Mouse (Mus musculus) neural tube, embryonic 12.5 days (tissue): ENCODE data around the gene Fcgr3. TPM values are rescaled to one million over a fixed set of nuclear protein-coding genes. Genes with fewer than 3 reads are reported as not detected.
A peak's percentile ranks its signal among the peaks of the same experiment; 100 is the strongest.
"Not testable (repeated sequence)": the region's sequence is repeated elsewhere in the genome, so short reads cannot be mapped to it uniquely, and the experiment has no call there.

Source experiments
- ATAC-seq: fragments of 200-750 bp; cut with Nextera tagmentation; 2 replicates; pipeline ENCODE4 v1.8.0; 2017; ENCODE audit warnings: low read depth, mild to moderate bottlenecking, moderate TSS enrichment, moderate library complexity; ENCODE audit not compliant: low FRiP score
- H3K27ac ChIP-seq: fragments of 300-500 bp; sonication (generic); 2 replicates; pipeline ENCODE4 v1.5.1; 2016
- H3K27me3 ChIP-seq: fragments of 300-500 bp; sonication (generic); replicated peaks from 2 replicates; pipeline ENCODE4 v1.6.1; 2016; ENCODE audit warnings: mild to moderate bottlenecking
- H3K36me3 ChIP-seq: fragments of 300-500 bp; sonication (generic); 2 replicates; pipeline ENCODE4 v1.6.1; 2016; ENCODE audit warnings: mild to moderate bottlenecking
- H3K4me1 ChIP-seq: fragments of 300-500 bp; sonication (generic); 2 replicates; pipeline ENCODE4 v1.6.1; 2016
- H3K4me2 ChIP-seq: fragments of 300-500 bp; sonication (generic); replicated peaks from 2 replicates; pipeline ENCODE4 v1.6.1; 2016; ENCODE audit warnings: mild to moderate bottlenecking
- H3K4me3 ChIP-seq: fragments of 300-500 bp; sonication (generic); 2 replicates; pipeline ENCODE4 v1.5.1; 2016
- H3K9ac ChIP-seq: fragments of 300-500 bp; sonication (generic); 2 replicates; pipeline ENCODE4 v1.6.1; 2016; ENCODE audit warnings: mild to moderate bottlenecking
- H3K9me3 ChIP-seq: fragments of 300-500 bp; sonication (generic); 2 replicates; pipeline ENCODE4 v1.6.1; 2016; ENCODE audit warnings: mild to moderate bottlenecking
- WGBS: fragments of 180-500 bp; shearing (Covaris S2); methylation state at CpG from one replicate; pipeline ENCODE4 v1.1.7; 2016; 5-methylcytosine and 5-hydroxymethylcytosine counted together
- polyA plus RNA-seq: library from polyadenylated mRNA; unstranded; fragments of >200 nt; fragmentation: Nextera tagmentation; extraction: Ambion mirVana; gene quantifications from 2 replicates; pipeline ENCODE4 v1.2.1, GENCODE M21; 2016

Fcgr3 gene
- polyA plus RNA-seq, 1 experiment from 2014 or later, result 7.4 TPM

DNA sequence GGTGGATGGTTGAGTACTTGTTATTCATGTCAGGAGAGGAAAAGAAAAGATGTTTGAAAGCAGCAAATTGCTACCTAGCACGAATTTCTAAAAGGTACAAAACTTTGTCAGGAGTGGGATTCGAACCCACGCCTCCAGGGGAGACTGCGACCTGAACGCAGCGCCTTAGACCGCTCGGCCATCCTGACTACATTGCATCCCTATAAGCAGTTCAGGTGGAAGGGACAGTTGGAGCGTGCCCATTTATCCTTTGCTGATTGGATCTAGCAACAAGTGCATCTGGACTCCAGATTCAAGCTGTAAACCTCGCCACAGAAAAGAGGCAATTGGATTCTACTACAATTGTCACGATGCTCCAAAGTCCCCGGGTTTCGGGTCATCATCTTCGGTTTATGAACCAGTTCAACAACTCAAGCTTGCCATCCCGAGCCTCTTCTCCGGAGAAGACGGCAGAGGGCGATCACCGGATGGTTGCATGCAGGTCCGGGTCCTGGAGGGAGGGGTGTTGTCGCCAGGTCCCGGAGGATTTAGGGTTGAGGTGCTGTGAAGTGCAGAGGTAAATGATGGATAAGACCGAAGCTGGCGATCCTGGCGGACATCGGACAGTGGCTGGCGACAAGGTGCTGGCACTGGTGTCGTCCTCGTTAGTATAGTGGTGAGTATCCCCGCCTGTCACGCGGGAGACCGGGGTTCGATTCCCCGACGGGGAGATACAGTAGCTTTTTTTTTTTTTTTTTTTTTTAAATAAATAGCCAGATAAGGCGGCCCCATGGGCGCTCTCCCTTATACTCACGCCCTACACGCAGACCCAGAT is 37.2 kb upstream of the Fcgr3 start:
- peak overlapping the region; percentile 69 for H3K4me3 ChIP-seq
- WGBS, result under 1% methylated on average over 40 of the region's 40 CpGs
- H3K9ac ChIP-seq, result peak overlapping the region; percentile 51
- peak overlapping the region; percentile 64 for H3K4me2 ChIP-seq
- no peaks in the 10 kb centered on the region for H3K9me3 ChIP-seq
- no peaks in the 10 kb centered on the region; the same call in 1 of the 2 replicates for H3K27me3 ChIP-seq
- no peak overlapping the region for H3K27ac ChIP-seq
- H3K36me3 ChIP-seq, result no peaks in the 10 kb centered on the region
- ATAC-seq, result peak; percentile 88
- peaks cover 6% of the 10 kb centered on the region; the same call in 1 of the 2 replicates for H3K4me1 ChIP-seq

DNA sequence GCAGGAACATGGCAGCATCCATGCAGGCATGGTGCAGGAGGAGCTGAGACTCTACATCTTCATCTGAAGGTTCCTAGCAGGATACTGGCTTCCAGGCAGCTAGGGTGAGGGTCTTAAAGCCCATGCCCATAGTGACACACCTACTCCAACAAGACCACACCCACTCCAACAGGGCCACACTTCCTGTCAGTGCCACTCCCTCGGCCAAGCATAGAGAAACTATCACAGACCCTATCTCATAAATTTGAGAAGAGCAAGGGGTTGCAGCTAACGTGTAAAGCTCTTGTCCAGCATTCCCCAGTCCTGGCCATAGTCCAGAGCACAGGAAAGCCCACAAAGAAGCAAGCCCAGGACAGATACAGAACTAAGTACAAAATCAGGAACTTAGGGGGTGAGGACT is 36.3 kb upstream of the Fcgr3 start:
- Histone ChIP-seq H3K36me3 (no peaks in the 10 kb centered on the region), H3K4me2 (peak overlapping the region; percentile 64; the same call in 1 of the 2 replicates), H3K4me3 (no peak overlapping the region), H3K27me3 (no peaks in the 10 kb centered on the region; the same call in 1 of the 2 replicates), H3K9me3 (no peaks in the 10 kb centered on the region), H3K4me1 (peaks cover 12% of the 10 kb centered on the region), H3K27ac (no peak overlapping the region), H3K9ac (no peak overlapping the region)
- 58% methylated on average over 2 of the region's 2 CpGs for WGBS
- ATAC-seq, result no peak

DNA sequence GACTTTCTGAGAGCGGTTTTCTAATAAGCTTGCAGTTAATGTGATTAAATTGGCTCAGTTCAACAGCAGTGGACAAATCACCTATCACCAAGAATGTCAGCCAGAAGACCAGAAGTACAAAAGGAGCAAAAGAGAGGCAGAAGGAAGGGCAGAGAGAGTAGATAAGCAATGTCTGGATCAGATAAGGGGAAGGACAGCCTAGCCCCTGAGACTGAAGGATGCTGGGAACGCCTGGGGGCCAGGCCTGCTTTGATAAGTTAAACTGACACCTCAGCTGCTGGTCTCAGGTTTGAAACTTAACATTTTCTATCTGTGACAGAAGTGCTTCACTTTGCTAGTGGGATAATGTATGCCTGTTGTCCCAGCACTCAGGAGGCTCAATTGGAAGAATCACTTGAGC is 32.9 kb upstream of the Fcgr3 start:
- Histone ChIP-seq H3K9me3 (no peaks in the 10 kb centered on the region), H3K9ac (no peak overlapping the region), H3K27me3 (no peaks in the 10 kb centered on the region; the same call in 1 of the 2 replicates), H3K4me1 (peaks cover 5% of the 10 kb centered on the region; the same call in 1 of the 2 replicates), H3K36me3 (no peaks in the 10 kb centered on the region), H3K4me3 (no peak overlapping the region), H3K27ac (no peak overlapping the region), H3K4me2 (no peak overlapping the region)
- ATAC-seq, result no peak
- WGBS, result 77% methylated on average over 2 of the region's 2 CpGs

DNA sequence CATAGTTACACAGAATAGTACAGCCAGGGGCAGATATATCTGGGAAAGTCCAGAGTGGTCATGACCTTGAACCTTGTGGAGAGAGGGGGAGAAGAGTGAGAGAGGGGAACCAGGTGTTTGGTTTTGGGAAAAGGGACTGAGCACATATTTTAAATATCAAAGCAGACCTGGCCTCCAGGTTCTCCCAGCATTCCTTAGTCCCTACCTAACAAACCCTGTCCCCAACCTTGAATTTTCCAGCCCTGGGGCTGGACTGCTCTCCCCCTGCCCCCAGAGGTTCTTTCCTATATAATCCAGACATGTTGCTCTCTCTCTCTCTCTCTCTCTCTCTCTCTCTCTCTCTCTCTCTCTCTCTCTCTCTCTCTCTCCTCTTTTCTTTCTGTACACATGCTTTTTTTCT is 32.4 kb upstream of the Fcgr3 start:
- Histone ChIP-seq H3K4me3 (no peak overlapping the region), H3K27me3 (no peaks in the 10 kb centered on the region; the same call in 1 of the 2 replicates), H3K9ac (no peak overlapping the region), H3K9me3 (no peaks in the 10 kb centered on the region), H3K4me1 (peaks cover 5% of the 10 kb centered on the region; the same call in 1 of the 2 replicates), H3K36me3 (no peaks in the 10 kb centered on the region), H3K4me2 (no peak overlapping the region), H3K27ac (no peak overlapping the region)
- no peak for ATAC-seq

DNA sequence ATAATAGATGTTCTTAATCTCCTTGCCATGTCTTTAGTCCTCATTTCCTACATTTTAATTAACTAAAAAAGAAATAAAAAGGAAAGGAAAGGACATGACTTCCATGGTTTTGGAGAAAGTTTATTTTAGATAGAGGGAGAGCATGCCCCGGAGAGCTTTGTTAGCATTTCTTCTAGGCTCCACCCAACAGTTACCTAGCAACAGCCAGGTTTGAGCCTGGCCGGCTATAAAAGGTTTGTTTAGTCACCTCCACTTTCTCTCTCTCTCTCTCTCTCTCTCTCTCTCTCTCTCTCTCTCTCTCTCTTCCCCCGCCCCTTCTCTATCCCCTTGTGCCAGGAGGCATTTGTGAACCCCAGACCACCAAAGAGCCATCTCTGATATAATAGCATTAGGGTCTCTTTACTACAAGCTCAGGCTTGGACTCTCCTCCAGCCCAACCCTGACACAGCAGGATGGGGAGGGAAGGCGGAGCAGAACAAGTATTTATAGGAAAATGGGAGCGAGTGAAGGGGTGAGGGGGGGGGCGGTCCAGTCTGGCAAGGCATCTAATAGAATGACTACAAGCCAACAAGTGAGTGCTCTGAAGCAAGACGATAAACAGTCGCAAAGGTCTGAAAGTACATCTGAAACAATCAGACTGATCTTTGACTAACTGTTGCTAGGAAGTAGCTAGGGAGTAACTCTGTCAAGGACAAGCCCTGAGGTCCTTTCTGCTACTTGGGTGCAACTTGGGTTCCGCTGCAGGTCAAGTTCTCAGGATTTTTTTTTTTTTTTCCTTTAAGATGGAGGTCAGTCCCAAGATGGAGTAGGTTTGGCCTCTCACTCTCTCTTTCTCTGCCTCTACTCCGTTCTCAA is 31.6 kb upstream of the Fcgr3 start:
- no peak for ATAC-seq
- H3K9ac ChIP-seq, result no peak overlapping the region
- no peak overlapping the region for H3K4me3 ChIP-seq
- no peak overlapping the region for H3K27ac ChIP-seq
- H3K9me3 ChIP-seq, result no peaks in the 10 kb centered on the region
- no peak overlapping the region for H3K4me2 ChIP-seq
- WGBS, result 20% methylated on average over 10 of the region's 10 CpGs
- no peaks in the 10 kb centered on the region; the same call in 1 of the 2 replicates for H3K27me3 ChIP-seq
- H3K4me1 ChIP-seq, result peaks cover 5% of the 10 kb centered on the region; the same call in 1 of the 2 replicates
- no peaks in the 10 kb centered on the region for H3K36me3 ChIP-seq

DNA sequence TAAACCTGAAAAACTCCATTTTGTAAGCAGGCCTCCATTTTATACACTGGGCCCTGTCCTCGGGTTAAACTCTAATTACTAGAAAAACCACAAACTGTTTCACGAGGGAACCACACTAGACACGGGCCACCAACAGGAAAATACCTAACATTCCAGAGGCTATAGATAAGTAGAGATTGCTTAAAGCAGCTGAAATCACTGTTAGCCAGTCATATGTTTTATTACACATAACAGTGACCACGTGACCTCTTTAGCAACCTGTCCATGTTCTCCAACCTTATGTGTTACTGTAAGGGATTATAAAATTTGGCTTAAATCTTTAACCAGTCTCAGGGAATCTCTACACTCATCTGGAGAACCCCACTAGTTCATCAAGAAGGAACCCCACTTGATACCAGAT is 29.7 kb upstream of the Fcgr3 start:
- Histone ChIP-seq H3K9ac (no peak overlapping the region), H3K4me3 (no peak overlapping the region), H3K27me3 (no peaks in the 10 kb centered on the region; the same call in 1 of the 2 replicates), H3K4me2 (no peak overlapping the region), H3K4me1 (peaks cover 5% of the 10 kb centered on the region; the same call in 1 of the 2 replicates), H3K9me3 (no peaks in the 10 kb centered on the region), H3K27ac (no peak overlapping the region), H3K36me3 (no peaks in the 10 kb centered on the region)
- ATAC-seq, result no peak
- WGBS, result 83% methylated on average over 4 of the region's 4 CpGs

DNA sequence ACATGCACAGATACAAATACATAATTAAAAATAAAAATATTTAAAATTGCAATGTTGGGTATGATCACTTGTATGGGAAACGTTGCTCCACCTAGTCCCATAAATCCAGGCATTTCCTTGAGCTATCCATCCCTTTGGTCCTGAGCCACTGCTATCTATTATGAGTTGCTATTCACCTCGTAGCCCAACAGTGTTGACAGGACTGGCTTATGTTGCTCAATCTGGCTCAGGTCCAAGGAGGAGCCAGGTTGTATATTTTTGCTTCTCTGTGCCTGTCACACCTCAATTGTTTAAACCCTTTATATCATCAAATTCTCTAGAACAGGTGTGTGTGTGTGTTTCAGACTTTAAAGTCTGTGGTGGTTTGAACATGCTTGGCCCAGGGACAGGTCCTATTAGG is 26.0 kb upstream of the Fcgr3 start:
- Histone ChIP-seq H3K4me3 (no peak overlapping the region), H3K4me2 (no peak overlapping the region), H3K27ac (no peak overlapping the region), H3K36me3 (no peaks in the 10 kb centered on the region), H3K9me3 (no peaks in the 10 kb centered on the region), H3K27me3 (peaks cover 12% of the 10 kb centered on the region), H3K4me1 (peaks cover 2% of the 10 kb centered on the region; the same call in 1 of the 2 replicates), H3K9ac (no peak overlapping the region)
- WGBS, result 83% methylated on average over 2 of the region's 2 CpGs
- ATAC-seq, result no peak

DNA sequence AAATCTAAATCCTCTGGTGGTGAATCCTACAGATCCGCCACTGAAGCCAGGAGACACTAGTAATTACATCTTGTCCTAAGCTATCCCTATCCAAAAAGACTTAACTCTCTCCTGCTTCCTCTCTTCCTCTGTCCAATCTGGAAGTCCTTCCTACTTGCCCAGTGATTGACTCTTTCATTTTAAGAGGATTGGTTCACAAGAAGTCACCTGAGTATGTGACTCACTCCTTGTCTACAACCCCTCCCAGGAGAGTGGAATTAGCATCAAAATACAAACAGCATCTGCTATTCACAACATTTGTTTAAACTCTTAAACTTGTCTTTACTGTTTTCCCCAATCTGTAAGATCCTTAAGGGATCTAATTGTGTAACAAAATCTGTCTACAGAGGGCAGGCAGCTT is 25.2 kb upstream of the Fcgr3 start:
- no peak overlapping the region for H3K9ac ChIP-seq
- no peak overlapping the region for H3K27ac ChIP-seq
- H3K4me1 ChIP-seq, result peaks cover 4% of the 10 kb centered on the region; the same call in 1 of the 2 replicates
- no peaks in the 10 kb centered on the region for H3K9me3 ChIP-seq
- peaks cover 16% of the 10 kb centered on the region for H3K27me3 ChIP-seq
- H3K4me3 ChIP-seq, result no peak overlapping the region
- 94% methylated on average over 1 of the region's 1 CpGs for WGBS
- no peak overlapping the region for H3K4me2 ChIP-seq
- H3K36me3 ChIP-seq, result no peaks in the 10 kb centered on the region
- ATAC-seq, result no peak

DNA sequence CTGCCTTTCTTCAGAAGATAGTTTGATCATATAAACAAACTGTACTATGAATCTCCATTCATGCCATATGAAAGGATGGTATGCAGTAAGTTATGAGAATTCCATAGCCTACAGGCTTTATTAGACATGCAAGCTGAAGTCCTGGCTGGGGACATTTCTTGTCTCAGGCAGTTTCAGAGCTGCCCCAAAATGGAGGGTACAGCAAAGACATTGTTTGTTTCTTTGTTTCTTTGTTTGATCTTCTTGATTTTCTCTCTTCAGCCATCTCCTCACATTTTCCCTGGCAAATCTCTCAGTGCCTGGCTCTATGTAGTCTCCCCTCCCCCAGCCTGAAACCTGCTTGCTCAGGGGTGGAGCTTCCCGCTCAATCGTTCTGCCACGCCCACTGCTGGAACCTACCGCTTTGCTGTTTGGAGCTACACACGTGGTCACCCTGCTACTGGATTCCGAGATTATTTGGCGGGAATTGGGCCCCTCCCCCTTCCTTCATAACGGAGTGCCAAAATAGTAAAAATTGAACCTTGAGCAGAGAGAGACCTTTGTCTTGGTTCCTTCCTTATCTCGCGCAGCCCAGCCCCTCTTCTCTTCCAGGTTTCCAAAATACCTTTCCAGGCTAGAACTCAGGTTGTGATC is 23.6 kb upstream of the Fcgr3 start:
- not testable (repeated sequence) for H3K27ac ChIP-seq, H3K9me3 ChIP-seq, ATAC-seq, H3K9ac ChIP-seq, H3K36me3 ChIP-seq, H3K4me1 ChIP-seq, H3K4me3 ChIP-seq
- Histone ChIP-seq H3K4me2 (peak overlapping the region; percentile 33), H3K27me3 (peaks cover 16% of the 10 kb centered on the region)
- WGBS, result 2% methylated on average over 10 of the region's 10 CpGs

DNA sequence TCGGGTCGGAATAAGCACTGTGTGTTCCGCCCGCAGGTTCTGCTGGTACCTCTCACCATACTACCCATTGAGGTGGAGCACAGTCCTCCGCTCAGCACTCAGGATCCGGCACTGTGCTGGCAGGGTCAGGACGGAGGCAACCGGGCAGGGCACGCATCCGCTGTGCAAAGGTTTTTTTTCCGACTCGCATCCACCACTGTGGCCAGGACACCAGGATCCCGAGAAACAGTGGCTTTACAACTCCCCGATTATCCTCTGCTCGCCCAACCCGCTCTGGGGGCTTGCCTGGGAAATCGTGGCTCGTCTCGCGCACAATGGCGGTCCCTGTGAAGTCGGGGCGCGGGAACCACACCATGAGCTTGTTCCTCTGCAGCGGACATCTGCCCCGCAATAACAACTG is 21.0 kb upstream of the Fcgr3 start:
- Histone ChIP-seq H3K9ac (peak overlapping the region; percentile 42; the same call in 1 of the 2 replicates), H3K4me3 (peak overlapping the region; percentile 43), H3K4me2 (peak overlapping the region; percentile 77), H3K27me3 (peaks cover 23% of the 10 kb centered on the region), H3K4me1 (peaks cover 4% of the 10 kb centered on the region; the same call in 1 of the 2 replicates), H3K27ac (no peak overlapping the region), H3K36me3 (no peaks in the 10 kb centered on the region), H3K9me3 (no peaks in the 10 kb centered on the region)
- ATAC-seq, result no peak
- WGBS, result under 1% methylated on average over 26 of the region's 26 CpGs

DNA sequence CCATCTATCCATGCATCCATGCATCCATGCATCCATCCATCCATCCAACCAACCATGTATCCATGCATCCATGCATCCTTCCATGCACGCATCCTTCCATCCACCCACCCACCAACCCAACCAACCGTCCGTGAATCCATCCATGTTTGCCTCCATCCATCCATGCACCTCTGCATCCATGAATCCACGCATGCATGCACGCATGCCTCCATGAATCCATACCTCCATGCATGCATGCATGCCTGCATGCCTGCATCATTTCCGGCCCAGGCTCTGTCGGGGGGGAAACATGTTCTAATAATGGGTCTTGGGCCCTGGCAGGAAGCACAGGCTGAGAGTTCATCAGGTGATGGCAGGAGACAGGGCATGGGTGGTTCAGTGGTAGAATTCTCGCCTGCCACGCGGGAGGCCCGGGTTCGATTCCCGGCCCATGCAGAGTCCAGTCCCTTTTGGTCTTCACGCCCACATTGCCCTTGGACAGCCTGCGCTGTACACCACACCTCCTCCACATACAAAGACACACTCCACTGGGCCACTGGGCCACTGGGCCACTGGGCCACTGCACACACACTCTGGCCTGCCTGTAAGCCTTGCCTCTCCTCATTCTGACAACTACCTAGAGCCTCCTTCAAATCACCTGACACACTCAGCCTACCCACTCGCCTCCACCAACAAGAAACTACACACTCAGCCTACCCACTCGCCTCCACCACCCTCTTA is 16.9 kb upstream of the Fcgr3 start:
- peaks cover 32% of the 10 kb centered on the region for H3K27me3 ChIP-seq
- not testable (repeated sequence) for H3K36me3 ChIP-seq, H3K4me2 ChIP-seq, H3K9me3 ChIP-seq, H3K9ac ChIP-seq, H3K4me3 ChIP-seq, H3K4me1 ChIP-seq, H3K27ac ChIP-seq
- 40% methylated on average over 12 of the region's 17 CpGs for WGBS
- ATAC-seq, result peak; percentile 14; the same call in 1 of the 2 replicates
